Mouse (Mus musculus) stomach, embryonic 14.5 days (tissue): ENCODE results near the gene Scgb1b11. TPM values are rescaled to one million over a fixed set of nuclear protein-coding genes. Genes with fewer than 3 reads are reported as not detected.
"Not testable (repeated sequence)": the region's sequence is repeated elsewhere in the genome, so short reads cannot be mapped to it uniquely, and the experiment has no call there.

Experiments used
- ATAC-seq: fragments of 200-750 bp; cut with Nextera tagmentation; 2 replicates; pipeline ENCODE4 v1.8.0; 2017; ENCODE audit warnings: low read depth, moderate TSS enrichment; ENCODE audit not compliant: insufficient number of reproducible peaks, insufficient read depth, low FRiP score
- H3K27ac ChIP-seq: fragments of 300-500 bp; sonication (generic); 2 replicates; pipeline ENCODE4 v1.5.1; 2014; ENCODE audit warnings: mild to moderate bottlenecking, low read length, moderate library complexity, mixed read lengths
- H3K27me3 ChIP-seq: fragments of 300-500 bp; sonication (generic); 2 replicates; pipeline ENCODE4 v1.6.1; 2014; ENCODE audit warnings: low read length, control low read depth, mixed read lengths; ENCODE audit not compliant: control insufficient read depth, insufficient read depth
- H3K36me3 ChIP-seq: fragments of 300-500 bp; sonication (generic); 2 replicates; pipeline ENCODE4 v1.6.1; 2014; ENCODE audit warnings: mild to moderate bottlenecking, control low read depth, low read length, moderate library complexity, mixed read lengths; ENCODE audit not compliant: control insufficient read depth, insufficient read depth
- H3K4me1 ChIP-seq: fragments of 300-500 bp; sonication (generic); 2 replicates; pipeline ENCODE4 v1.6.1; 2014; ENCODE audit warnings: low read length, control low read depth, mixed read lengths; ENCODE audit not compliant: control insufficient read depth, insufficient read depth
- H3K4me2 ChIP-seq: fragments of 300-500 bp; sonication (generic); replicated peaks from 2 replicates; pipeline ENCODE4 v1.6.1; 2014; ENCODE audit warnings: low read depth, low read length, control low read depth
- H3K4me3 ChIP-seq: fragments of 300-500 bp; sonication (generic); 2 replicates; pipeline ENCODE4 v1.5.1; 2014; ENCODE audit warnings: low read depth, low read length, control low read depth
- H3K9ac ChIP-seq: fragments of 300-500 bp; sonication (generic); replicated peaks from 2 replicates; pipeline ENCODE4 v1.6.1; 2014; ENCODE audit warnings: low read depth, mild to moderate bottlenecking, control low read depth, low read length, moderate library complexity, mixed read lengths
- H3K9me3 ChIP-seq: fragments of 300-500 bp; sonication (generic); 2 replicates; pipeline ENCODE4 v1.6.1; 2016; ENCODE audit warnings: low read depth, low read length, control low read depth; ENCODE audit not compliant: control insufficient read depth
- WGBS: fragments of 180-500 bp; shearing (Covaris S2); extraction: QIAGEN DNeasy Blood & Tissue Kit; methylation state at CpG from one replicate; pipeline ENCODE4 v1.1.7; 2014; 5-methylcytosine and 5-hydroxymethylcytosine counted together
- polyA plus RNA-seq: library from polyadenylated mRNA; unstranded; fragments of >200 nt; fragmentation: Nextera tagmentation; extraction: Ambion mirVana; gene quantifications from 2 replicates; pipeline ENCODE4 v1.2.1, GENCODE M21; 2014

Gene Scgb1b11
- not detected in 2 replicates for polyA plus RNA-seq

DNA sequence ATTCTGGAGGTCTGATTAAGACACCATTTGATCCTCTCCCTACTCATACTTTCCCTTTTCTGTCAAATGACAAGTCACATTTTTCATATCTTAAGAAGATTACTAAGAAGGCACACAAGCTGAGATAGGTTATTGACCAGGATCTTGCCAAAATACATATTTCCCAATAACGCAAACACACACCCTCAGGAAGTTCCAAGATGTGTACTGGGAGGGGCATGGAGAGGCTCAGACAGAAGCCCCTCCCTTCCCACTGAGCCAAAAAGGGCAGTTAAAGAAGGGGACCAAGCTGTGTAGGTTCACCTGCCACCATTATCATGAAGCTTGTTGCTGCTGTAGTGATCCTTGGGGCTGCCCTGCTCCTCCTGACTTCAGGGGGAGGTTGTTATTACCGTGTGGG is at the start of gene Scgb1b11:
TSS of gene Scgb1b11 (plus strand) at position 301 of the 400 bp plus-strand sequence.
- not testable (repeated sequence) for H3K27me3 ChIP-seq, H3K9ac ChIP-seq, H3K4me3 ChIP-seq, ATAC-seq, H3K27ac ChIP-seq, H3K4me1 ChIP-seq, H3K4me2 ChIP-seq, H3K36me3 ChIP-seq, H3K9me3 ChIP-seq
- no CpG with 5 or more reads among the region's 2 CpGs for WGBS

GRCm38 (mm10) chr7:32211045-32211444 is 11.6 kb upstream of the Scgb1b11 start, which contains the start of gene Scgb2b11:
TSS of gene Scgb2b11 (minus strand) at chr7:32211145.
- H3K4me2 ChIP-seq, H3K36me3 ChIP-seq, H3K4me1 ChIP-seq, H3K27me3 ChIP-seq, H3K27ac ChIP-seq, H3K9me3 ChIP-seq, H3K9ac ChIP-seq, H3K4me3 ChIP-seq, ATAC-seq: not testable (repeated sequence)
- 71% methylated on average over 2 of the region's 2 CpGs for WGBS

Other genes with a start within 250 kb of the Scgb1b11 start
- gene Scgb1b10, start 122.0 kb upstream of the Scgb1b11 start, polyA plus RNA-seq: not detected in 2 replicates
- not detected in 2 replicates for gene Scgb2b11, start 11.7 kb upstream of the Scgb1b11 start, polyA plus RNA-seq
- gene Scgb2b12, start 104.4 kb downstream of the Scgb1b11 start, polyA plus RNA-seq: not detected in 2 replicates
- not detected in 2 replicates for gene Scgb1b12, start 111.3 kb downstream of the Scgb1b11 start, polyA plus RNA-seq
- gene Scgb1b29, start 218.7 kb downstream of the Scgb1b11 start, polyA plus RNA-seq: not detected in 2 replicates